Mouse (Mus musculus) large intestine, adult 2 months (tissue): ENCODE results near the gene Bsn. TPM values are rescaled to one million over a fixed set of nuclear protein-coding genes. Genes with fewer than 3 reads are reported as not detected.

Experiments
- DNase-seq: peaks from one replicate; pipeline ENCODE4 v3.0.0-alpha.2; 2012; ENCODE audit warnings: low read depth, low spot score
- WGBS: fragments of 180-500 bp; shearing (Covaris S2); methylation state at CpG from one replicate; pipeline ENCODE4 v1.1.7; 2018; 5-methylcytosine and 5-hydroxymethylcytosine counted together
- polyA plus RNA-seq: library from polyadenylated mRNA; depleted of rRNA; stranded (reverse); fragments of >200 nt; gene quantifications from 2 replicates; pipeline ENCODE4 v1.2.3, GENCODE M21; 2012

Gene Bsn
- polyA plus RNA-seq, 1 experiment = 2.0 TPM

GRCm38 (mm10) chr9:108132373-108132772, 57.8 kb downstream of the Bsn start:
- 96% methylated on average over 3 of the region's 3 CpGs for WGBS
- no peak for DNase-seq

- WGBS = 88% methylated on average over 5 of the region's 5 CpGs
- no peak for DNase-seq
Measured at GRCm38 (mm10) chr9:108131502-108131901, 58.7 kb downstream of the Bsn start.

- no peak for DNase-seq
- 80% methylated on average over 13 of the region's 13 CpGs for WGBS
Measured at GRCm38 (mm10) chr9:108129042-108129948, 60.9 kb downstream of the Bsn start.

GRCm38 (mm10) chr9:108128248-108128647, 61.9 kb downstream of the Bsn start:
- DNase-seq = no peak
- WGBS = 80% methylated on average over 11 of the region's 11 CpGs

GRCm38 (mm10) chr9:108126436-108127180, 63.6 kb downstream of the Bsn start:
- WGBS = 35% methylated on average over 17 of the region's 17 CpGs
- DNase-seq = no peak

DNA sequence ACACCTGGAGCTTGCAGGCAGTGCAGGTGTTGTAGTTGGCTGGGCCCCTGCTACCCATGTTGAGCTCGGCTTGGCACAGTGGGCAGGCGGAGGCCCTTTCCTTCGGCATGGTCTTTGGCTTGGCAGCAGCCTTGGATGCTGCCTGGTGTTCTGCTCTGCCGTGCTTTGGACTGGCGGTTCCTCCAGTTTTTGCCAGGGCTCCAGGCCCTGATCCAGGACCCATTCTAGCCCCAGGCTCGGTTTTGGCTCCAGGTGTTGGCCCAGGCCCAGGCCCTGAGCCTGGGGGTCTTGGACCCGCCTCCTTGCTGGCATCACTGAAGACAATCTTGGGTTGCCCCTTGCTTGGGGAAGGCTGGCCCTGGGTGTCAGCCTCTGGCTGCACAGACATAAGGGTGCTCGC, 64.5 kb downstream of the Bsn start:
- DNase-seq = no peak
- 90% methylated on average over 8 of the region's 8 CpGs for WGBS

- whole genome bisulfite sequencing = 80% methylated on average over 4 of the region's 4 CpGs
- DNase-seq = no peak
Measured at GRCm38 (mm10) chr9:108123916-108124315, 66.3 kb downstream of the Bsn start.

DNA sequence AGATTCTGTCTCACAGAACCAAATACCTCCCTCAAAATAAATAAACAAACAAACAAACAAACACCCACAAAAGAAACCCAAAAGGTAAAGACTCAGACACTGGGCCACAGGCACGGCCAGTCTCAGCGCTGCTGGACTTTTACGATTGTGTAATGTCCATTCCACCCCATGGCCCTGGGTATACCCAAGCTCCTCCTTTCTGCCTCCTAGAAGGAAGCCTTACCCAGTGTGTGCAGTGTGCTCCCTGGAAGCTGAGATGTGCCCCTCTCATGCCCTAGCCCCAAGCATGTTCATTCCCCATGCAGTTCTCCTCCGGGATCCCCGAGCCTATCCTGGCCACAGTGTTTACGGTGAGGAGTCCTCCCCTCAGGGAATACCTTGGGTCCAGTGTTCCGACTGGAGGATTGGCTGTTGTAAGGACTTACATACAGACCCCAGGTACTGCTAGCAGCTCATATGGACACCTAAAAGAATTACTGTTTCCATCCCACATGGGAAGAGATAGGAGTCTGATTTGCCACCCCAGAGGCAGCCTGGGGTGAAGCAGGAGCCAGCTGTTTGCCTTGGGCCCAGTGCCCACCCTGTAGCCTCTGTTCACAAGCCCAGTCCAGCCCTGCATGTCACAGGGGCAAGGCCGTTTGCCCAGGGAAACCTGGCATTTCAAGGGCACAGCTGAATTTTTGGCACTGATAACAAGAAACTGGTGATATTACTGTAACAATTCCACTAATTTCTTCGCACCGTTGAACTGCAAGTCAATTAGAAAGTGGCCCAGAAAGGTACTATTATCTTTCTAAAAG, 68.8 kb downstream of the Bsn start:
- DNase-seq = no peak
- WGBS = 90% methylated on average over 10 of the region's 10 CpGs

GRCm38 (mm10) chr9:108120671-108121070, 69.5 kb downstream of the Bsn start:
- 84% methylated on average over 8 of the region's 8 CpGs for WGBS
- DNase-seq = no peak

DNA sequence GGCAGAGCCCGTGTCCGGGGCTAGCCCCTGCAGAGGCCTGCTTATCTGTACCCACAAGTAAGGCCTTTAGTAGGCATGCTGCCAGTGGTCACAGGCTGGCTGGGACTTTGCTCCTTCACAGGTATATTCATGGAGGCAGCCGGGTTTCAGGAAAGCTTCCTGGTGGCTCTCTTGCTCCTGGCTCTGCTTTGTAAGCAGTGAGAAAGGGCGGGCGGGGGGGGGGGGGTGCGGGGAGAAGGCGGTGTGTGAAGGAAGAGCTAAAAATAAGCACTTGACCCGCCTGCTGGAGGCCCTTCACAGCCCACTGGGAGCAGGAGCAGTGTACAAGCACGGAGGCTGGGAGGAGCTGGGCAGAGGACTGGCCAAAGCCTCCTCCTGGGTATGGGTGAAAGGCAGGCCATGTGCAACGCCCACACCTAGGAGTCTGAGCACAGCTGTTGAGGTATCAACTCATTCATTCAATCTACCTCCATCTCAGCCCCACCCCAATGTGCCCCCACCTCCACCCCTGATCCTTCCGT, 70.2 kb downstream of the Bsn start:
- peak; percentile 60 for DNase-seq
- 13% methylated on average over 11 of the region's 11 CpGs for WGBS

DNA sequence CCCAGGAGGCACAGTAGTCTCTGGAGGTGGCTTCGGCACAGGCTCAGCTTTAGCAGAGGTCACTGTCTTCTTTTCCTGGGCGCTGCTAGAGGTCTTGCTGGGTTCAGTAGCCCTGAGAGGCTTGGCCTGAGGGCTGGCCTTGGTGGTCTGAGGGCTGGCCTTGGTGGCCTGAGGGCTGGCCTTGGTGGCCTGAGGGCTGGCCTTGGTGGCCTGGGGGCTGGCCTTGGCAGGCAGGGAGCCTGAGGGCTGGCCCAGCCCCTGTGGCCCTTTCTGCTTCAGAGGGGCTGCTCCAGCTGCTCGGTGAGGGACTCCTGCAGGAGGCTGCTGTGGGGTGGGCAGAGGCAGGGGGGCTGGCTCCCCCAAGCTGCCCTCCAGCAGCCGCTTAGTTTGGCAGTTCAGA, 73.0 kb downstream of the Bsn start:
- 68% methylated on average over 4 of the region's 4 CpGs for WGBS
- DNase-seq = no peak

GRCm38 (mm10) chr9:108115290-108116077, 74.7 kb downstream of the Bsn start:
- DNase-seq = no peak
- 84% methylated on average over 43 of the region's 43 CpGs for WGBS

- 72% methylated on average over 18 of the region's 18 CpGs for WGBS
- DNase-seq = no peak
Measured at GRCm38 (mm10) chr9:108112719-108113340, 77.4 kb downstream of the Bsn start.

- DNase-seq = no peak
- WGBS = 74% methylated on average over 17 of the region's 17 CpGs
Measured at GRCm38 (mm10) chr9:108111593-108112121, 78.5 kb downstream of the Bsn start.

- DNase-seq = no peak
- 5% methylated on average over 22 of the region's 22 CpGs for WGBS
Measured at GRCm38 (mm10) chr9:108111101-108111592, 79.0 kb downstream of the Bsn start.

- 32% methylated on average over 16 of the region's 16 CpGs for WGBS
- no peak for DNase-seq
Measured at GRCm38 (mm10) chr9:108110160-108110559, 80.0 kb downstream of the Bsn start.

DNA sequence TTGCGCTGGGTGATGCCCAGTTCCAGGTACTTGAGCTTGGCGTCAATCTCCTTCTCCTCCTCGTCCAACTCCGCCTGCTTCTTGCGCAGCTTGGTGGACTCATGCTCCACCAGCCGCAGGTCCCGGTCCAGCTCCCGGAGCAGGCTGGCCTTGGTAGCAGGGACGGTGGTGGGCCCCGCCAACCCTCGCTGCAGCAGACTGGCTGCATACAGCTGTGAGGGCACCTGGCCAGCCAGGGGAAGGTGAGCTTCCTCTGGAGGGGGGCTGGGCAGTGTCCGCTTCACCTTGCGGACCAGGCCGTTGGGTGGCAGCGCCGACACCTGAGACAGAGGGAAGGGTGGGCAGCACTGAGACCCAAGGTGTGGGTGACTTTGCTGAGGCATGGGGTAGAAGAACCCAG, 82.3 kb downstream of the Bsn start:
- DNase-seq = no peak
- 90% methylated on average over 16 of the region's 16 CpGs for WGBS

GRCm38 (mm10) chr9:108106090-108106489, 84.1 kb downstream of the Bsn start:
- WGBS = 88% methylated on average over 23 of the region's 23 CpGs
- DNase-seq = no peak
